Mouse (Mus musculus): ENCODE data around the gene Cdca8.

The Cdca8 gene

DNA sequence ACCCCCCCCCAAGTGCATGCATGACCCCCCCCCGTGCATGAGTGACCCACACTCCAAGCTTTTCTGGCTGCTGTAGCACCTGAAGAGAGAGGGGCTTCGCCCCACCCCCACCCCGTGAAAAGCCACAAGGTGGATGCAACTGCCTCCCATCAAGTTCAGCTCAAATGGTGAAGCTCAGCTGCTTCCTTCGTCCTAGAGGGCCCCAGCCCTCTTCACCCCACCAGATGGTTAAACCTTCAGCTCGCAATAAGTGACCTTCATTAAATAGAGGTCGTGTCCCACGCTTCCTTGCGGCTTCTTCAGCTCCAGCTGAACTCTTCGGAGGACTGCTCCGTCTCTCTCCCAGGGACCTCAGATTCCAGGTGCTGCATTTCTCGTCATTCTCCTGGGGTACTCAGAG is 58.5 kb downstream of the Cdca8 start, which contains the start of gene Epha10:
TSS of gene Epha10 (plus strand) at position 301 of the 400 bp plus-strand sequence.
- no peak for DNase-seq (ENCODE audit: low spot score in 2 of 2)

GRCm38 (mm10) chr4:124872719-124873118 is 66.4 kb downstream of the Cdca8 start:
- DNase-seq (ENCODE audit: low spot score in 2 of 2): no peak

All from urinary bladder, adult 18-20 months (tissue).